Mouse (Mus musculus) embryonic fibroblast, embryonic 13.5 days (primary cell): ENCODE results near the gene Sorcs2.

Experiments used
- CTCF ChIP-seq: IDR thresholded peaks from 2 replicates; pipeline ENCODE4 v1.5.1; 2011; ENCODE audit warnings: mild to moderate bottlenecking, control low read depth, low read length, moderate library complexity, borderline replicate concordance; ENCODE audit not compliant: insufficient read depth
- POLR2A ChIP-seq: IDR thresholded peaks from 2 replicates; pipeline ENCODE4 v1.6.1; 2011; ENCODE audit warnings: low read depth, mild to moderate bottlenecking, control low read depth, low read length, moderate library complexity

DNA sequence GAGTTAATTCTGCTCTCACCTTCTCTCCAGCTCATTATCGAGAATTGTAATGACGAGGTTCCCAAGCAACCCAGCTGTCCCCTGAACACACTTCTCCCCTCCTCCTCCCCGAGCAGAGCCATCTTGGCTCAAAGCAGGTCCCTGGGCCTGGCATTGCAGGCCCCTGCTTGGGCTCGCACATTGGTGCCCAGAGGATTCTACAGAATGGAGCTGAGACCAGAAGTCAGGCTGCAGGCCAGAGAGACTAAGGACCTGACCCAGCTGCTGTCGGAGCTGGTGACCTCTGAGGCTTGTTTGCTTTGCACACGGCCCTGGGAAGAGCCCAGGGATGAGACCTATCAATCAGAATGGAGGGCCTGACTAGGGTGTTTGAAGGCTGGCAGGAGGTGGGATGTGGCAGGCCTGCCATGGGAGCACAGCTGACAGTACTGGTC, 138.2 kb downstream of the Sorcs2 start:
- TF ChIP-seq CTCF = no peak
- no peak for TF ChIP-seq POLR2A
